Mouse (Mus musculus) brain, embryonic 14.5 days (tissue): ENCODE data around the gene Rps29. TPM values are rescaled to one million over a fixed set of nuclear protein-coding genes. Genes with fewer than 3 reads are reported as not detected.

ENCODE experiments used
- DNase-seq: peaks from one replicate; pipeline ENCODE4 v3.0.0-alpha.2; 2011; ENCODE audit warnings: low read depth
- CTCF ChIP-seq: fragments of 200-500 bp; IDR thresholded peaks from 2 replicates; pipeline ENCODE4 v1.5.1; 2012; ENCODE audit warnings: inconsistent platforms, mild to moderate bottlenecking, moderate library complexity, borderline replicate concordance; ENCODE audit not compliant: insufficient read depth, insufficient read length; ENCODE audit errors: extremely low read depth
- POLR2A ChIP-seq: fragments of 200-500 bp; IDR thresholded peaks from 2 replicates; pipeline ENCODE4 v1.6.1; 2012; ENCODE audit warnings: mild to moderate bottlenecking, inconsistent platforms, borderline replicate concordance; ENCODE audit not compliant: poor library complexity, insufficient read depth, insufficient read length, severe bottlenecking; ENCODE audit errors: extremely low read depth
- polyA plus RNA-seq: library from polyadenylated mRNA; depleted of rRNA; stranded (reverse); fragments of >200 nt; gene quantifications from 2 replicates; pipeline ENCODE4 v1.2.3, GENCODE M21; 2012; rRNA removed

The Rps29 gene
- 1,659 and 2,656 TPM in 2 replicates for polyA plus RNA-seq

- peak; percentile 30; the same call in 1 of the 2 replicates for TF ChIP-seq POLR2A
- peak; percentile 100 for DNase-seq
These were observed at the start of gene Rps29 for GRCm38 (mm10) chr12:69158765-69159577. TSS of gene Rps29 (minus strand) at chr12:69159186.

GRCm38 (mm10) chr12:69208520-69208919, 49.5 kb upstream of the Rps29 start:
- DNase-seq, result no peak
- no peak for TF ChIP-seq CTCF
- TF ChIP-seq POLR2A, result no peak

- TF ChIP-seq POLR2A, result no peak
- no peak for TF ChIP-seq CTCF
- no peak for DNase-seq
These were observed 48.9 kb upstream of the Rps29 start for GRCm38 (mm10) chr12:69207926-69208325.

- no peak for DNase-seq
- TF ChIP-seq POLR2A (no peak), CTCF (no peak)
These were observed 48.4 kb upstream of the Rps29 start for GRCm38 (mm10) chr12:69207396-69207795.

GRCm38 (mm10) chr12:69204052-69204833, 45.3 kb upstream of the Rps29 start, which contains the start of gene Gm49384:
TSS of gene Gm49384 (minus strand) at chr12:69204267.
- DNase-seq, result peak; percentile 64
- TF ChIP-seq CTCF (no peak), POLR2A (no peak)

- no peak for TF ChIP-seq POLR2A
- TF ChIP-seq CTCF, result no peak
- DNase-seq, result no peak
These were observed 40.0 kb upstream of the Rps29 start for GRCm38 (mm10) chr12:69198985-69199384.

- TF ChIP-seq POLR2A (no peak), CTCF (no peak)
- peak; percentile 80 for DNase-seq
These were observed 39.2 kb upstream of the Rps29 start, which contains the start of gene Dnaaf2 for GRCm38 (mm10) chr12:69198164-69198535. TSS of gene Dnaaf2 (minus strand) at chr12:69198429.

GRCm38 (mm10) chr12:69197378-69198163, 38.6 kb upstream of the Rps29 start:
- peak; percentile 63 for DNase-seq
- TF ChIP-seq CTCF, result no peak
- TF ChIP-seq POLR2A, result no peak

GRCm38 (mm10) chr12:69196444-69197377, 37.7 kb upstream of the Rps29 start, which contains the start of gene Gm49383:
TSS of gene Gm49383 (minus strand) at chr12:69197104.
- DNase-seq, result peak; percentile 93
- TF ChIP-seq POLR2A (peak; percentile 96), CTCF (no peak)

GRCm38 (mm10) chr12:69192637-69193036, 33.7 kb upstream of the Rps29 start:
- no peak for DNase-seq
- TF ChIP-seq CTCF (no peak), POLR2A (no peak)

- TF ChIP-seq POLR2A (no peak), CTCF (no peak)
- no peak for DNase-seq
These were observed 32.4 kb upstream of the Rps29 start for GRCm38 (mm10) chr12:69191396-69191795.
